Mouse (Mus musculus) testis, adult 2 months (tissue): ENCODE data around the gene Rasef.

Source experiments
- CTCF ChIP-seq: fragments of 200-500 bp; IDR thresholded peaks from 2 replicates; pipeline ENCODE4 v1.5.1; 2012; ENCODE audit warnings: low read depth, mild to moderate bottlenecking, inconsistent platforms, low read length, moderate library complexity; ENCODE audit not compliant: control insufficient read depth, insufficient read depth, insufficient replicate concordance
- POLR2A ChIP-seq: fragments of 200-500 bp; IDR thresholded peaks from 2 replicates; pipeline ENCODE4 v1.6.1; 2012; ENCODE audit warnings: low read depth, mild to moderate bottlenecking, inconsistent platforms, low read length, moderate library complexity; ENCODE audit not compliant: control insufficient read depth

DNA sequence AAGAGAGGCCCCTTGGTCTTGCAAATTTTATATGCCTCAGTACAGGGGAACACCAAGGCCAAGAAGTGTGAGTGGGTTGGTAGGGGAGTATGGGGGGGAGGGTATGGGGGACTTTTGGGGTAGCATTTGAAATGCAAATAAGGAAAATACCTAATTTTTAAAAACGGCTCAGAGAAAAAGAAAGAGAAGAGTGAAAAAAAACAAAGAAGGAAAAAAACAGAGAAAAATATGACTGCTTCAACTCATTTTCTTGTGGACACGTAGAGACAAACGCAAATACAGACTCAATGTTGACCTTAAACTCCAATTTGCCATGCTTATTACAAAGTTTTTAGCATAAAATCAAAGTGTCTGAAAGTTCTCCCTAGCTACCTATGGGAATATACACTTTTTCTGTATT lies 51.4 kb downstream of the Rasef start:
- no peak for TF ChIP-seq CTCF
- no peak for TF ChIP-seq POLR2A
